Mouse (Mus musculus) CD4-positive helper T cell, adult 2 months (primary cell): Measurements from ENCODE around the gene Gal3st4.
"Not testable (repeated sequence)": the region's sequence is repeated elsewhere in the genome, so short reads cannot be mapped to it uniquely, and the experiment has no call there.

Experiments
- DNase-seq: peaks from one replicate; pipeline ENCODE4 v3.0.0-alpha.2; 2012; ENCODE audit warnings: low read depth, missing footprints, low spot score

The Gal3st4 gene

GRCm38 (mm10) chr5:138222111-138222510, 50.5 kb downstream of the Gal3st4 start:
- peak; percentile 64 for DNase-seq

- DNase-seq = no peak
These were observed 52.8 kb downstream of the Gal3st4 start for GRCm38 (mm10) chr5:138219864-138220263.

GRCm38 (mm10) chr5:138216632-138217031, 56.0 kb downstream of the Gal3st4 start:
- not testable (repeated sequence) for DNase-seq
